Mouse (Mus musculus) intestine, embryonic 14.5 days (tissue): Measurements from ENCODE around the gene Akr1a1. TPM values are rescaled to one million over a fixed set of nuclear protein-coding genes. Genes with fewer than 3 reads are reported as not detected.
A peak's percentile ranks its signal among the peaks of the same experiment; 100 is the strongest.

ENCODE experiments used
- ATAC-seq: fragments of 200-750 bp; cut with Nextera tagmentation; replicated peaks from 2 replicates; pipeline ENCODE4 v1.8.0; 2017; ENCODE audit warnings: low read depth, moderate number of reproducible peaks, moderate TSS enrichment, moderate library complexity; ENCODE audit not compliant: low FRiP score, low TSS enrichment
- DNase-seq: peaks from one replicate; pipeline ENCODE4 v3.0.0-alpha.2; 2018; ENCODE audit warnings: low spot score
- H3K27ac ChIP-seq: fragments of 300-500 bp; sonication (generic); 2 replicates; pipeline ENCODE4 v1.5.1; 2014; ENCODE audit warnings: low read depth, mild to moderate bottlenecking, control low read depth
- H3K27me3 ChIP-seq: fragments of 300-500 bp; sonication (generic); replicated peaks from 2 replicates; pipeline ENCODE4 v1.6.1; 2014; ENCODE audit warnings: low read length, control low read depth; ENCODE audit not compliant: control insufficient read depth, insufficient read depth
- H3K36me3 ChIP-seq: fragments of 300-500 bp; sonication (generic); 2 replicates; pipeline ENCODE4 v1.6.1; 2014; ENCODE audit warnings: low read length, control low read depth; ENCODE audit not compliant: control insufficient read depth, insufficient read depth
- H3K4me1 ChIP-seq: fragments of 300-500 bp; sonication (generic); replicated peaks from 2 replicates; pipeline ENCODE4 v1.6.1; 2014; ENCODE audit warnings: low read length, control low read depth, mixed read lengths; ENCODE audit not compliant: control insufficient read depth, insufficient read depth
- H3K4me2 ChIP-seq: fragments of 300-500 bp; sonication (generic); 2 replicates; pipeline ENCODE4 v1.6.1; 2014; ENCODE audit warnings: low read length
- H3K4me3 ChIP-seq: fragments of 300-500 bp; sonication (generic); 2 replicates; pipeline ENCODE4 v1.5.1; 2014; ENCODE audit warnings: low read depth, low read length, control low read depth, mixed read lengths
- H3K9ac ChIP-seq: fragments of 300-500 bp; sonication (generic); 2 replicates; pipeline ENCODE4 v1.6.1; 2014; ENCODE audit warnings: mild to moderate bottlenecking, low read length
- H3K9me3 ChIP-seq: fragments of 300-500 bp; sonication (generic); 2 replicates; pipeline ENCODE4 v1.6.1; 2016; ENCODE audit warnings: low read length, control low read depth; ENCODE audit not compliant: control insufficient read depth
- WGBS: fragments of 180-500 bp; shearing (Covaris S2); extraction: QIAGEN DNeasy Blood & Tissue Kit; methylation state at CpG from one replicate; pipeline ENCODE4 v1.1.7; 2014; 5-methylcytosine and 5-hydroxymethylcytosine counted together
- polyA plus RNA-seq: library from polyadenylated mRNA; unstranded; fragments of >200 nt; fragmentation: Nextera tagmentation; extraction: Ambion mirVana; gene quantifications from 2 replicates; pipeline ENCODE4 v1.2.1, GENCODE M21; 2014

Akr1a1 gene
- polyA plus RNA-seq, 1 experiment from 2014 or later = 764 TPM

- no peak overlapping the region for H3K9ac ChIP-seq
- H3K27ac ChIP-seq = no peak overlapping the region
- no peak overlapping the region for H3K4me3 ChIP-seq
- 0 out of 2 replicates have a peak, but pooled peaks cover 12% of the 10 kb centered on the region for H3K36me3 ChIP-seq
- H3K4me2 ChIP-seq = no peak overlapping the region
- ATAC-seq (no peak), DNase-seq (no peak)
- no peaks in the 10 kb centered on the region for H3K27me3 ChIP-seq
- 85% methylated on average over 6 of the region's 6 CpGs for WGBS
- no peaks in the 10 kb centered on the region for H3K9me3 ChIP-seq
- H3K4me1 ChIP-seq = peaks cover 7% of the 10 kb centered on the region
Observed at GRCm38 (mm10) chr4:116653228-116653627, 1.7 kb upstream of the Akr1a1 start.

GRCm38 (mm10) chr4:116651797-116652135 lies 286 bp upstream of the Akr1a1 start:
- Histone ChIP-seq H3K27ac (peak overlapping the region; percentile 92), H3K27me3 (no peaks in the 10 kb centered on the region), H3K9ac (peak overlapping the region; percentile 94), H3K4me2 (peak overlapping the region; percentile 79), H3K9me3 (no peaks in the 10 kb centered on the region), H3K36me3 (peaks cover 26% of the 10 kb centered on the region), H3K4me1 (peaks cover 7% of the 10 kb centered on the region), H3K4me3 (peak overlapping the region; percentile 87)
- no peak for ATAC-seq
- no peak for DNase-seq
- WGBS = 12% methylated on average over 6 of the region's 6 CpGs

- DNase-seq = no peak
- whole genome bisulfite sequencing = 32% methylated on average over 5 of the region's 5 CpGs
Observed at GRCm38 (mm10) chr4:116650365-116650764, 1.1 kb downstream of the Akr1a1 start.

GRCm38 (mm10) chr4:116649411-116649810 lies 2.1 kb downstream of the Akr1a1 start:
- DNase-seq = no peak
- H3K9me3 ChIP-seq = no peaks in the 10 kb centered on the region
- H3K36me3 ChIP-seq = peaks cover 43% of the 10 kb centered on the region
- no peaks in the 10 kb centered on the region for H3K27me3 ChIP-seq
- no peak overlapping the region; the same call in 1 of the 2 replicates for H3K4me2 ChIP-seq
- no peak overlapping the region for H3K9ac ChIP-seq
- no peak for ATAC-seq
- WGBS = 98% methylated on average over 2 of the region's 2 CpGs
- peaks cover 7% of the 10 kb centered on the region for H3K4me1 ChIP-seq
- no peak overlapping the region for H3K4me3 ChIP-seq
- H3K27ac ChIP-seq = no peak overlapping the region

More at GRCm38 (mm10) chr4:116650365-116650764, 1.1 kb downstream of the Akr1a1 start:
- peak overlapping the region; percentile 87 for H3K4me3 ChIP-seq
- no peaks in the 10 kb centered on the region for H3K27me3 ChIP-seq
- H3K4me2 ChIP-seq = peak overlapping the region; percentile 79
- no peak for ATAC-seq
- peaks cover 33% of the 10 kb centered on the region for H3K36me3 ChIP-seq
- peaks cover 7% of the 10 kb centered on the region for H3K4me1 ChIP-seq
- H3K27ac ChIP-seq = peak overlapping the region; percentile 92; the same call in 1 of the 2 replicates
- H3K9ac ChIP-seq = peak overlapping the region; percentile 94
- H3K9me3 ChIP-seq = no peaks in the 10 kb centered on the region

- no peaks in the 10 kb centered on the region for H3K9me3 ChIP-seq
- H3K4me2 ChIP-seq = no peak overlapping the region
- no peak overlapping the region for H3K9ac ChIP-seq
- DNase-seq (no peak), ATAC-seq (no peak)
- H3K4me1 ChIP-seq = peaks cover 7% of the 10 kb centered on the region
- no peak overlapping the region for H3K4me3 ChIP-seq
- peaks cover 78% of the 10 kb centered on the region for H3K36me3 ChIP-seq
- H3K27ac ChIP-seq = no peak overlapping the region
- WGBS = 87% methylated on average over 7 of the region's 7 CpGs
- H3K27me3 ChIP-seq = no peaks in the 10 kb centered on the region
Observed at GRCm38 (mm10) chr4:116645624-116646023, 5.9 kb downstream of the Akr1a1 start.

- H3K9me3 ChIP-seq = no peaks in the 10 kb centered on the region
- no peak overlapping the region for H3K9ac ChIP-seq
- no peak overlapping the region for H3K4me3 ChIP-seq
- H3K4me2 ChIP-seq = no peak overlapping the region
- WGBS = 57% methylated on average over 6 of the region's 6 CpGs
- H3K36me3 ChIP-seq = peaks cover 88% of the 10 kb centered on the region
- no peaks in the 10 kb centered on the region for H3K27me3 ChIP-seq
- DNase-seq (no peak), ATAC-seq (no peak)
- H3K4me1 ChIP-seq = peaks cover 4% of the 10 kb centered on the region; the same call in 1 of the 2 replicates
- H3K27ac ChIP-seq = no peak overlapping the region
Observed at GRCm38 (mm10) chr4:116644326-116644725, 7.2 kb downstream of the Akr1a1 start.

- no peak for DNase-seq
- Histone ChIP-seq H3K9ac (no peak overlapping the region), H3K4me2 (no peak overlapping the region), H3K9me3 (no peaks in the 10 kb centered on the region), H3K27me3 (no peaks in the 10 kb centered on the region), H3K27ac (no peak overlapping the region), H3K4me3 (no peak overlapping the region), H3K36me3 (peaks cover 86% of the 10 kb centered on the region), H3K4me1 (no peaks in the 10 kb centered on the region)
- WGBS = 94% methylated on average over 1 of the region's 1 CpGs
- ATAC-seq = no peak
Observed at GRCm38 (mm10) chr4:116642071-116642470, 9.4 kb downstream of the Akr1a1 start.

- Histone ChIP-seq H3K9ac (no peak overlapping the region), H3K27me3 (no peaks in the 10 kb centered on the region), H3K9me3 (no peaks in the 10 kb centered on the region), H3K4me1 (no peaks in the 10 kb centered on the region), H3K27ac (no peak overlapping the region), H3K4me3 (no peak overlapping the region), H3K4me2 (no peak overlapping the region), H3K36me3 (peaks cover 93% of the 10 kb centered on the region)
- DNase-seq (no peak), ATAC-seq (no peak)
- WGBS = 98% methylated on average over 6 of the region's 6 CpGs
Observed at GRCm38 (mm10) chr4:116638821-116639220, 12.7 kb downstream of the Akr1a1 start.

GRCm38 (mm10) chr4:116635197-116635596 lies 16.3 kb downstream of the Akr1a1 start:
- H3K27me3 ChIP-seq = no peaks in the 10 kb centered on the region
- DNase-seq (no peak), ATAC-seq (no peak)
- H3K4me1 ChIP-seq = no peaks in the 10 kb centered on the region
- no peak overlapping the region for H3K27ac ChIP-seq
- no peak overlapping the region for H3K9ac ChIP-seq
- no peaks in the 10 kb centered on the region for H3K9me3 ChIP-seq
- H3K36me3 ChIP-seq = peaks cover 60% of the 10 kb centered on the region
- 93% methylated on average over 1 of the region's 1 CpGs for WGBS
- H3K4me2 ChIP-seq = no peak overlapping the region
- no peak overlapping the region for H3K4me3 ChIP-seq
